Comparison of ENCODE assay signal across 8 mouse cellular contexts in the genomic region with DNA sequence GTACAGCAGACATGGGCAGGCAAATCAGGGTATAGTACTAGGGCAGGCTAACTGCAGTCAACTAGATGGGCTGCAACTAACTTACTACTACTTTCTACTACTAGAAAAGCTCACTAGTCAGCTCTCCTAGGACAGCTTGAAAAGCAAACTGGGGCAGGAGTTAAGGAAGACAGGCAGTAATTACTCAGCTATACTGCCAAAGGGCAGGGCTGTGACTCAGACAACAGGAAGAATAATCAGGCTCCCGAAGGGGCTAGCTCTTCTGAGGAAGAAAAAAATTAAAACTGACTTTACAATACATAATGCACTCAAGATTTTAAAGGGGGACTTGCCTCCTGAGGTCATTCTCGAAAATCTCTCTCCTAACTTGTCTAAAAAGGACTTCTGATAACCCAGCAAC. TPM values are rescaled to one million over a fixed set of nuclear protein-coding genes. Genes with fewer than 3 reads are reported as not detected.
A peak's percentile ranks its signal among the peaks of the same experiment; 100 is the strongest.
DNase-seq lines count a peak whose midpoint lies in the region; ATAC-seq and TF ChIP-seq lines count a peak whose summit lies in the region.
"Had no signal": no experiment of that assay in that cellular context is flagged by ENCODE, and none has a peak within 500 bp of the region (broad histone marks: within the 10 kb centered on the region; RNA-seq: fewer than 3 reads in every experiment).

No protein-coding gene starts in this region.

- H3K4me1 ChIP-seq in embryonic facial prominence, embryonic 10.5 days, result peaks cover 47% of the 10 kb centered on the region
- peaks cover 50% of the 10 kb centered on the region for H3K4me1 ChIP-seq in heart, embryonic 16.5 days (ENCODE audit: control insufficient read depth, insufficient read depth, low read length)
- peaks cover 10% of the 10 kb centered on the region; the same call in 1 of the 2 replicates for H3K4me1 ChIP-seq in midbrain, postnatal 0 days (ENCODE audit: insufficient read depth, low read length)

- H3K4me3 ChIP-seq in left cerebral cortex, adult 2 months, result no peak overlapping the region
- no peak overlapping the region for H3K4me3 ChIP-seq in embryonic facial prominence, embryonic 10.5 days
- H3K4me3 ChIP-seq in heart, embryonic 16.5 days (ENCODE audit: low read length), result no peak overlapping the region
- H3K4me3 ChIP-seq in midbrain, postnatal 0 days (ENCODE audit: low read depth, low read length), result no peak overlapping the region

- H3K27ac ChIP-seq in left cerebral cortex, adult 2 months, result peak overlapping the region; percentile 55
- 0 out of 2 replicates have a peak overlapping the region, but pooled peaks have one; percentile 2 for H3K27ac ChIP-seq in embryonic facial prominence, embryonic 10.5 days (replicated peaks)
- peak overlapping the region; percentile 71 for H3K27ac ChIP-seq in heart, embryonic 16.5 days (ENCODE audit: low read length)
- H3K27ac ChIP-seq in midbrain, postnatal 0 days (ENCODE audit: low read depth, low read length), result peak overlapping the region; percentile 47

- H3K36me3 ChIP-seq in embryonic facial prominence, embryonic 10.5 days (replicated peaks), result peaks cover 54% of the 10 kb centered on the region
- H3K36me3 ChIP-seq in heart, embryonic 16.5 days (ENCODE audit: control insufficient read depth, insufficient read depth), result peaks cover 5% of the 10 kb centered on the region; the same call in 1 of the 2 replicates
- H3K36me3 ChIP-seq in midbrain, postnatal 0 days (ENCODE audit: insufficient read depth, low read length), result no peaks in the 10 kb centered on the region

- no peaks in the 10 kb centered on the region for H3K27me3 ChIP-seq in embryonic facial prominence, embryonic 10.5 days (replicated peaks; ENCODE audit: low read depth, poor library complexity, severe bottlenecking)
- no peaks in the 10 kb centered on the region for H3K27me3 ChIP-seq in heart, embryonic 16.5 days (ENCODE audit: control insufficient read depth, insufficient read depth, low read length)
- no peaks in the 10 kb centered on the region for H3K27me3 ChIP-seq in midbrain, postnatal 0 days (ENCODE audit: insufficient read depth, low read length)

- H3K9me3 ChIP-seq in embryonic facial prominence, embryonic 10.5 days, result no peaks in the 10 kb centered on the region
- no peaks in the 10 kb centered on the region for H3K9me3 ChIP-seq in heart, embryonic 16.5 days (replicated peaks; ENCODE audit: control insufficient read depth, low read length)
- H3K9me3 ChIP-seq in midbrain, postnatal 0 days (ENCODE audit: low read length), result no peaks in the 10 kb centered on the region

- no peak for ATAC-seq in heart, embryonic 16.5 days (replicated peaks; ENCODE audit: extremely low read depth, insufficient read depth, low FRiP score)
- no peak for ATAC-seq in midbrain, postnatal 0 days (ENCODE audit: low FRiP score)

- H3K4me2 ChIP-seq in heart, embryonic 16.5 days (ENCODE audit: low read depth, low read length), result peak overlapping the region; percentile 2
- H3K4me2 ChIP-seq in midbrain, postnatal 0 days (ENCODE audit: low read depth, low read length, poor library complexity, severe bottlenecking), result no peak overlapping the region

- DNase-seq in left cerebral cortex, adult 2 months (ENCODE audit: extremely low spot score in 1 of 2, low spot score in 2 of 2), result peak in 1 of 2 experiments; percentile 6
- no peak for DNase-seq in left cerebral cortex, adult 18-20 months (ENCODE audit: low spot score in 2 of 2)
- no peak for DNase-seq in embryonic facial prominence, embryonic 10.5 days (ENCODE audit: low spot score)
- no peak for DNase-seq in midbrain, postnatal 0 days (ENCODE audit: low spot score)
- no peak for DNase-seq in MN1 (ENCODE audit: low spot score)
- DNase-seq in right cerebral cortex, postnatal 25 days, result no peak
- DNase-seq: lung, postnatal 14 days had no signal

- intact Hi-C loops in left cerebral cortex, adult 2 months (cut with DNase I), result no loop called here

- 62% methylated on average over 2 of the region's 2 CpGs for WGBS in embryonic facial prominence, embryonic 10.5 days
- 28% methylated on average over 2 of the region's 2 CpGs for WGBS in heart, embryonic 16.5 days
- 47% methylated on average over 2 of the region's 2 CpGs for whole genome bisulfite sequencing in midbrain, postnatal 0 days

- peak overlapping the region; percentile 1; the same call in 1 of the 2 replicates for H3K9ac ChIP-seq in heart, embryonic 16.5 days (ENCODE audit: low read length)
- H3K9ac ChIP-seq in midbrain, postnatal 0 days (replicated peaks; ENCODE audit: low read length, poor library complexity, severe bottlenecking), result no peak overlapping the region

- TF ChIP-seq CTCF in left cerebral cortex, adult 2 months (IDR thresholded peaks at IDR 0.05), result no peak
- TF ChIP-seq CTCF in midbrain, postnatal 0 days (IDR thresholded peaks at IDR 0.05), result no peak

RNA-seq across cellular contexts. Expression of gene Chd2, which starts 8.2 kb away (rescaled TPM):
- total RNA-seq in left cerebral cortex, adult 2 months (2021), result 10 to 100 TPM; 57.4 to 60.3 TPM
- 10 to 100 TPM; 50.2 to 57.2 TPM for total RNA-seq in left cerebral cortex, adult 18-20 months (2021)
- 49.2 and 54.8 TPM in 2 replicates for polyA plus RNA-seq in embryonic facial prominence, embryonic 10.5 days (2016; fragmentation: Nextera tagmentation; extraction: Ambion mirVana)
- polyA plus RNA-seq in heart, embryonic 16.5 days (2015; fragmentation: Nextera tagmentation; extraction: Ambion mirVana), result 33.1 and 36.5 TPM in 2 replicates
- 34.0 and 34.4 TPM in 2 replicates for total RNA-seq in midbrain, postnatal 0 days (2014; rRNA removed)
- polyA plus RNA-seq in midbrain, postnatal 0 days (2015; fragmentation: Nextera tagmentation; extraction: Ambion mirVana), result 33.2 and 43.8 TPM in 2 replicates

Comparison
In these comparisons a context has a peak if more than half of its experiments do, and no peak if none do; other contexts are left out.
1. H3K27ac ChIP-seq: peak in every context shown above with its lines; median percentile 71 in heart, embryonic 16.5 days; 55 in left cerebral cortex, adult 2 months; 47 in midbrain, postnatal 0 days; 2 in embryonic facial prominence, embryonic 10.5 days.